Mouse (Mus musculus) kidney, adult 2 months (tissue): ENCODE measurements at regions not wholly inside any gene's neighbourhood (a gene's known extent, or its start where the extent isn't known, plus 50 kb on each side); places are given as distances from the start of the nearest gene placed in this dataset.

ENCODE experiments used
- DNase-seq: peaks from one replicate; pipeline ENCODE4 v3.0.0; 2021
- H3K27ac ChIP-seq: fragments of 200-500 bp; 2 replicates; pipeline ENCODE4 v1.5.1; 2012; ENCODE audit warnings: low read depth, low read length, control low read depth, inconsistent platforms; ENCODE audit not compliant: insufficient read depth
- H3K27me3 ChIP-seq: fragments of 200-500 bp; replicated peaks from 2 replicates; pipeline ENCODE4 v1.6.1; 2012; ENCODE audit warnings: mild to moderate bottlenecking, moderate library complexity, low read length, inconsistent platforms; ENCODE audit not compliant: control insufficient read depth, insufficient read depth
- H3K36me3 ChIP-seq: fragments of 200-500 bp; 2 replicates; pipeline ENCODE4 v1.6.1; 2012; ENCODE audit warnings: mild to moderate bottlenecking, moderate library complexity, low read length, inconsistent platforms; ENCODE audit not compliant: control insufficient read depth, insufficient read depth
- H3K4me1 ChIP-seq: fragments of 200-500 bp; 2 replicates; pipeline ENCODE4 v1.6.1; 2011; ENCODE audit warnings: low read length; ENCODE audit not compliant: control insufficient read depth, insufficient read depth
- H3K4me3 ChIP-seq: fragments of 200-500 bp; 2 replicates; pipeline ENCODE4 v1.5.1; 2011; ENCODE audit warnings: mild to moderate bottlenecking, low read depth, low read length, control low read depth; ENCODE audit not compliant: insufficient read depth
- CTCF ChIP-seq: fragments of 200-500 bp; conservative IDR thresholded peaks from 2 replicates; pipeline ENCODE4 v1.5.1; 2011; ENCODE audit warnings: low read depth, mild to moderate bottlenecking, control low read depth, low read length, moderate library complexity, mixed read lengths; ENCODE audit not compliant: insufficient read depth, insufficient read length
- POLR2A ChIP-seq: fragments of 200-500 bp; IDR thresholded peaks from one replicate; pipeline ENCODE4 v1.6.1; 2011; ENCODE audit warnings: low read depth, low read length, control low read depth
- WGBS: fragments of 180-500 bp; shearing (Covaris S2); methylation state at CpG from one replicate; pipeline ENCODE4 v1.1.7; 2018; 5-methylcytosine and 5-hydroxymethylcytosine counted together

DNA sequence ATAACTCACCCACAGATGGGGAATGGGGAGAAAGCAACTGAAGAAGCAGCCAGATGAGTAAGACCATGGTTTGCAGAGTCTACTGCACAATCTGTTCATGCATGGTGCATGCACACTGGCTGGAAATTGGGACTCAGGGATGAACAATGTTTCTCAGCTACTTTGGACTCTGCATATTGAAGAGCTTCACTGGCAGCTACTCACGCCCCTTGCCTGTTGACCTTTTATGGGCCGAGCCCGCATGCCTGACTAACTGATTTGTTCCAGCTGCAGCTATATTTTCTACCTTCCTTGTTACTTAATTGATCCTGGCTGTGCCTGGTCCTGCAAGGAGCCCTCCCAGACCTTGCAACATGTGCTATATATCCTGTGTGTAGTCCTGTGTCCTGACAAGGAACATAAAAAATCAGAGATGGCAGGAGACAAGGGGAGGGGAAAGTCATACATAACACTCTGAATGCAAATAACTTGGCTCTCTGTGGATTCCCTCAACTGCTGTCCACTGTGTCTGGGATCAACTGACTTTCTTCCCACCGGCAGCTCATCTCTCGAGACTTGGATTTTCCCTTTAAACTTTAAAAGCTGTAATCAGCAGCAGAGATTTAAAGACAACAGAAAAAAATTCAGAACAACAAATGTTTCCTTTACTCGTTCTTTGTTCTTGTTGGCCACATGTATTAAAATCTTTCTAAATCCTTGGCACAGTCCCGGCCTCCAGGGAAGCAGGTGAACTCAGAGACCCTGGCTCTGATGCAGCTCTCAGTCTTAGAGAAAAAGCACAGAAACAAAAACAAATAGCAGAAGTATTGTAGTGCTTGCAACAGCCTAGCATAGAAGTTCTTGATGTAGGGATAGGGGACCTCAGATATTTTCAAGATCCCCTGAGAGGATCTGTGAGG, 143.8 kb upstream of the Ldb2 start:
- no peak overlapping the region for H3K4me3 ChIP-seq
- H3K27ac ChIP-seq: no peak overlapping the region
- H3K4me1 ChIP-seq: no peaks in the 10 kb centered on the region
- H3K36me3 ChIP-seq: no peaks in the 10 kb centered on the region
- TF ChIP-seq POLR2A (no peak), CTCF (no peak)
- WGBS: 28% methylated on average over 7 of the region's 7 CpGs
- H3K27me3 ChIP-seq: no peaks in the 10 kb centered on the region
- DNase-seq: no peak

DNA sequence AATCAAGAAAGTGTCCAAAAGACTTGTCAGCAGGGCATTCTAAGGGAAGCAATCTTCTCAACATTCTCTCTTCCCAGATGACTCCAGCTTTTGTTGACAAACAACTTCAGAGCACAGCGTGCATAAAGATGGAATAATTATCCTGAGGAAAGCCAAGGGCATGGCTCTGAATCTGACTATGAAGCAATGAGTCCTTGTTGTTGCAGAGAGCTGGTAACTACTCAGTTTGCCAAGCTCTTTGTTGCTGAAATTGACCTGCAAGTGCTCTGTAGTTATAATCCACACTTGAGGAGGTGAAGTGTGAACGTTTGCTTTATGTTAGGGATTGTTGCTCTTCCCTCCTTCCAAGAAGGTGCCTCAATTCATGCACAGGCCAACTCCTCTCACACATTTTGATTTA, 143.1 kb upstream of the Ldb2 start:
- Histone ChIP-seq H3K4me1 (no peaks in the 10 kb centered on the region), H3K27ac (no peak overlapping the region), H3K4me3 (no peak overlapping the region), H3K36me3 (no peaks in the 10 kb centered on the region), H3K27me3 (no peaks in the 10 kb centered on the region)
- DNase-seq: no peak
- 44% methylated on average over 2 of the region's 2 CpGs for WGBS
- TF ChIP-seq POLR2A (no peak), CTCF (no peak)

DNA sequence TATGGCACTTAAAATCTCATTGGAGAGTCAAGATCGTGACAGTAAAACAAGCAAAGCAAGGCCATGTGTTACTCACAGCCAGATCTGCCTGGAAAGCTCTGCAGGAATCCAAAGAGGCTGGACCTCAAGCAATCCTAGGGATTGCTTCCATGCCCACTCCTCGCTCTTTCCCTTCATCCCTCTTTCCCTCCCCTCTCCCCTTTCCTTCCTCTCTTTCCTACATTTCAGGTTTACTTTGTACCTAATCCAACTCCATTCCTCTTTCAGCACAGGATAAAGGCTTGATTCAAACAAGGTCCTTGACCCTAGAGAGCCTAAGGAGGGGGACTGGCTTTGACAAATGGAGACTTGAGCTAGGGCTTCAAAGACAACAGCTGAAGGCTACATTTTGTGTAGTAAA, 126.0 kb upstream of the Ldb2 start:
- 52% methylated on average over 2 of the region's 2 CpGs for WGBS
- no peaks in the 10 kb centered on the region for H3K27me3 ChIP-seq
- no peak for DNase-seq

DNA sequence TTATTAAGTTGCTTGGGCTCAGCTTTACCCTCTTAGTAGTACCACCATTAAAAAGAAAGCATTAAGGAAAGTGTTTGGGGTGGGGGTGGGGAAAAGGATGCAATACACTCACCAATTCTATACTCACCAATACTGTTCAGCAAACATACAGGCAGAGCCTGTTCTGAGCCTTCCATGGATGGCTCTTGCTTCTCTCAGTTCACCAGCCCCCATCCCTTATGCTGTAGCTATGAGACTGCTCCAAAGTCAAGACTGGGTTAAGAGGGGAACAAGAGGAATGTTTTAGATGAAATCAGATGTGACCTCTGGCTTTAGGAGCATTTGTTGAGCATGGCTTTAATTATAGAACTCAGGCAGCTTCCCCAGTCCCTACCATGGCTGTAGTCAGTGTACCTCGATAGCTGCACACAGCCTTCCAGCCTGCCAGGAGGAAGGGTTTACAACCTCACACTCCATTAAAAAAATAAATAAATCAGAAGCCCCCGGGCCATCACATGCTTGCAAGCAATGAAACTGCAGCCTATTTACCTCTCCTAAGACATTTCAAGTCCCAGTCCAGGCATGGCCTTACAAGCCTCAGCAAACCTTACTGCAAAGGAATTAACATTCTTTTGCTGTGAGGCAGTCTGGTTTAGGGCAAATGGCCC, 122.8 kb upstream of the Ldb2 start:
- H3K4me1 ChIP-seq: no peaks in the 10 kb centered on the region
- no peak for TF ChIP-seq POLR2A
- no peak for TF ChIP-seq CTCF
- H3K27ac ChIP-seq: no peak overlapping the region
- no peak overlapping the region for H3K4me3 ChIP-seq
- no peaks in the 10 kb centered on the region for H3K36me3 ChIP-seq
- H3K27me3 ChIP-seq: no peaks in the 10 kb centered on the region
- no peak for DNase-seq
- WGBS: 13% methylated on average over 2 of the region's 2 CpGs

More for the DNA sequence above, 126.0 kb upstream of the Ldb2 start:
- Histone ChIP-seq H3K4me3 (no peak overlapping the region), H3K36me3 (no peaks in the 10 kb centered on the region), H3K4me1 (no peaks in the 10 kb centered on the region), H3K27ac (no peak overlapping the region)
- TF ChIP-seq CTCF: no peak
- no peak for TF ChIP-seq POLR2A

DNA sequence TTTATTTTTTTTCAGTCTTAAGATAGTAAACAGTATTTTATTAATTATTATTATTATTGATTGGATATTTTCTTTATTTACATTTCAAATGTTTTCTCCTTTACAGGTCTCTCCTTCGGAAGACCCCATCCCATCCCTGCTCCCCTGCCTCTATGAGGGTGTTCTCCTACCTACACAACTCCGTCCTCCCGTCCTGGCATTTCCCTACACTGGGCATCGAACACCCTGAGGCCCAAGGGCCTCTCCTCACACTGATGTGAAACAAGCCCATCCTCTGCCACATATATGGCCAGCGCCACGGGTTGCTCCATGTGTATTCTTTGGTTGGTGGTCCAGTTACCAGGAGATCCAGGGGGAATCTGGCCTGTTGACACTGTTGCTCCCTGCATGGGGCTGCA, 118.3 kb upstream of the Ldb2 start:
- no peaks in the 10 kb centered on the region for H3K4me1 ChIP-seq
- 95% methylated on average over 6 of the region's 6 CpGs for WGBS
- H3K36me3 ChIP-seq: no peaks in the 10 kb centered on the region
- no peak for DNase-seq
- H3K27ac ChIP-seq: no peak overlapping the region
- no peak for TF ChIP-seq POLR2A
- no peak for TF ChIP-seq CTCF
- no peaks in the 10 kb centered on the region; the same call in 1 of the 2 replicates for H3K27me3 ChIP-seq
- H3K4me3 ChIP-seq: no peak overlapping the region

DNA sequence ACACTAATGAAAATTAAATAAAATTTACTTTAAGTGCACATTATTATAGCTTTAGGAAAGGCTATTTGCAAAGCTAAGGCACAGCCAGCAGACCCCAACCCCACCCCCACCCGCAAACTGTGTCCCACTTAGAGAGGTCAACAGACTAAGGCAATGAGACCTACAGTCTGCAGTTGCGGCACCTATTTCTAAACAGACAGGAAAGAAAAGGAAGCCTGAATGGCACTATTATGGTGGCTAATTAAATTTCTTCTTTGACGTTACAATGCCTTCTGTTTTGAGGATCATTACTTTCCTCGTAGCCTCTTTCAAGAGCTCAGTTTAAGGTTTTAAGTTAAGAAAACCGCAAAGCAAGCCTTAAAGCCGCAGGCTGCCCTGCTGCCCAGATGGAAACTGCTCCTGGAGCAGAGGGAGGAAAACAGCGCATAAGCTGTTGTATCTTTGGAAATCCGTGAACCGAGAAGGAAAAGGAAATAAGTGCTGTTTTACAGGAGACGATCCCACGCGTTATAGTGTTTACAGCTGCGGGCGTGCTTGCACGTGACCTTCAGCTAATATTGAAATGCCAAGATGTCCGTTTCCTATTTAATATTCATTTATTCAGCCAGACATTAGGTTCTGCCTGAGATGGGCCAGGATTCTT, 117.8 kb upstream of the Ldb2 start:
- H3K27me3 ChIP-seq: no peaks in the 10 kb centered on the region; the same call in 1 of the 2 replicates
- WGBS: 30% methylated on average over 16 of the region's 16 CpGs
- no peaks in the 10 kb centered on the region for H3K4me1 ChIP-seq
- DNase-seq: no peak
- H3K4me3 ChIP-seq: no peak overlapping the region
- no peak overlapping the region for H3K27ac ChIP-seq
- TF ChIP-seq POLR2A (no peak), CTCF (no peak)
- H3K36me3 ChIP-seq: no peaks in the 10 kb centered on the region

DNA sequence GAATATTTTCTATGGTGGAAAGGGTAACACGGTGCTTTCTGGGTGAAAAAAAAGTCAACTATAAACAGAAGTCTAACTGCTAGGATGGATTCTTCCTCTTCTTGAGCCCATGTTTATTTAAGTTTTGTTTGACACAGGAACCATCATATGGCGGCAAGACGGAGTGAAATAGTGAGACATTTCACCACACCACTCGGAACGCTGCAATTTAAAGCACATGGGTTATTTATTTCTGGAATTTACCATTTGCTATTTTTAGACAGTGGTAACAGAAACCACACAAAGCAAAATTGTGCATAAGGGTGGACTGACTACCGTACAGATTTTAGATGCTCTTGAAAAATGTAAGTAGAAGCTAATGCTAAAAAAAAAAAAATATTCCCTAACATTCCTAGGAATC, 103.1 kb upstream of the Ldb2 start:
- TF ChIP-seq POLR2A (no peak), CTCF (no peak)
- Histone ChIP-seq H3K36me3 (no peaks in the 10 kb centered on the region), H3K4me1 (no peaks in the 10 kb centered on the region), H3K27ac (no peak overlapping the region), H3K27me3 (no peaks in the 10 kb centered on the region), H3K4me3 (no peak overlapping the region)
- 70% methylated on average over 6 of the region's 6 CpGs for WGBS
- no peak for DNase-seq
